Mouse (Mus musculus) liver, adult 2 months (tissue): ENCODE measurements around the gene Hlf.

Experiments used
- CTCF ChIP-seq: fragments of 200-500 bp; IDR thresholded peaks from 2 replicates; pipeline ENCODE4 v1.5.1; 2011; ENCODE audit warnings: low read depth, low read length, control low read depth
- POLR2A ChIP-seq: fragments of 200-500 bp; IDR thresholded peaks from 2 replicates; pipeline ENCODE4 v1.6.1; 2011; ENCODE audit warnings: low read length, control low read depth; ENCODE audit not compliant: insufficient read depth; ENCODE audit errors: extremely low read depth

DNA sequence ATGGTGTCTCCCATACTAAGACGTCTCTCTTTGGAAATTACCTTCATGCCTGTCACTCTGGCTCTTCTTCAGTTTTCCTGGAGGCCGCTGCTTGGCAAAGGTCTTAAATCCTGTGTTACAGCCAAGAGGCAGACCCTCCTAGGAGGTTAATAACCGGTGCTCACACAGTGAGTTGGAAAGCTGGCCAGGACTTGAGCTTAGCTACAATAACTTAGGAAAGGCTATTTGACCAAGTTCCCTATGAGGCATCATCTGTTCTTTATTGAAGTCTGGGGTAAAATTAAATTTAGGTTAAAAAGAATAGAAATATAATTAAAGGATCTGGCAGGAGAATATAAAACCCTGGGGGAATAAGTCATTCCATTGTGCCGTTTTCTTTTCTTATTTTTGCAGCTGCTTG, 99.5 kb downstream of the Hlf start:
- TF ChIP-seq CTCF (no peak), POLR2A (no peak)
